Mouse (Mus musculus) cerebellum, adult 18-20 months (tissue): ENCODE measurements at regions not wholly inside any gene's neighbourhood (a gene's known extent, or its start where the extent isn't known, plus 50 kb on each side); places are given as distances from the start of the nearest gene placed in this dataset.

Source experiments
- DNase-seq, 2 experiments: peaks; one replicate each; pipeline ENCODE4 v3.0.0; 2021

GRCm38 (mm10) chr2:115519974-115520373, 61.5 kb upstream of the BC052040 start:
- no peak for DNase-seq

- DNase-seq, result no peak
These were observed 60.9 kb upstream of the BC052040 start for GRCm38 (mm10) chr2:115520413-115521139.

GRCm38 (mm10) chr2:115529878-115530277, 51.6 kb upstream of the BC052040 start:
- no peak for DNase-seq
